Mouse (Mus musculus) kidney, embryonic 14.5 days (tissue): Measurements from ENCODE around the gene Ncdn. TPM values are rescaled to one million over a fixed set of nuclear protein-coding genes. Genes with fewer than 3 reads are reported as not detected.

Experiments
- ATAC-seq: fragments of 200-750 bp; cut with Nextera tagmentation; 2 replicates; pipeline ENCODE4 v1.8.0; 2017; ENCODE audit warnings: moderate number of reproducible peaks, mild to moderate bottlenecking, moderate TSS enrichment, moderate library complexity; ENCODE audit not compliant: low FRiP score, low TSS enrichment
- H3K27ac ChIP-seq: fragments of 300-500 bp; sonication (generic); 2 replicates; pipeline ENCODE4 v1.5.1; 2014; ENCODE audit warnings: low read depth, mild to moderate bottlenecking, low read length, moderate library complexity, mixed read lengths
- H3K27me3 ChIP-seq: fragments of 300-500 bp; sonication (generic); 2 replicates; pipeline ENCODE4 v1.6.1; 2014; ENCODE audit warnings: mild to moderate bottlenecking, low read length; ENCODE audit not compliant: control insufficient read depth, insufficient read depth
- H3K36me3 ChIP-seq: fragments of 300-500 bp; sonication (generic); 2 replicates; pipeline ENCODE4 v1.6.1; 2014; ENCODE audit warnings: low read length, mixed read lengths; ENCODE audit not compliant: control insufficient read depth, insufficient read depth
- H3K4me1 ChIP-seq: fragments of 300-500 bp; sonication (generic); 2 replicates; pipeline ENCODE4 v1.6.1; 2014; ENCODE audit warnings: low read length, mixed read lengths; ENCODE audit not compliant: control insufficient read depth, insufficient read depth
- H3K4me2 ChIP-seq: fragments of 300-500 bp; sonication (generic); replicated peaks from 2 replicates; pipeline ENCODE4 v1.6.1; 2014; ENCODE audit warnings: low read depth, mild to moderate bottlenecking, low read length
- H3K4me3 ChIP-seq: fragments of 300-500 bp; sonication (generic); 2 replicates; pipeline ENCODE4 v1.5.1; 2014; ENCODE audit warnings: mild to moderate bottlenecking, low read length
- H3K9ac ChIP-seq: fragments of 300-500 bp; sonication (generic); 2 replicates; pipeline ENCODE4 v1.6.1; 2014; ENCODE audit warnings: low read depth, mild to moderate bottlenecking, low read length, moderate library complexity
- H3K9me3 ChIP-seq: fragments of 300-500 bp; sonication (generic); 2 replicates; pipeline ENCODE4 v1.6.1; 2016; ENCODE audit warnings: low read length; ENCODE audit not compliant: control insufficient read depth
- WGBS: fragments of 180-500 bp; shearing (Covaris S2); extraction: QIAGEN DNeasy Blood & Tissue Kit; methylation state at CpG from one replicate; pipeline ENCODE4 v1.1.7; 2014; 5-methylcytosine and 5-hydroxymethylcytosine counted together
- polyA plus RNA-seq: library from polyadenylated mRNA; unstranded; fragments of >200 nt; fragmentation: Nextera tagmentation; extraction: Ambion mirVana; gene quantifications from 2 replicates; pipeline ENCODE4 v1.2.1, GENCODE M21; 2014

The Ncdn gene
- 15.0 and 24.7 TPM in 2 replicates for polyA plus RNA-seq

DNA sequence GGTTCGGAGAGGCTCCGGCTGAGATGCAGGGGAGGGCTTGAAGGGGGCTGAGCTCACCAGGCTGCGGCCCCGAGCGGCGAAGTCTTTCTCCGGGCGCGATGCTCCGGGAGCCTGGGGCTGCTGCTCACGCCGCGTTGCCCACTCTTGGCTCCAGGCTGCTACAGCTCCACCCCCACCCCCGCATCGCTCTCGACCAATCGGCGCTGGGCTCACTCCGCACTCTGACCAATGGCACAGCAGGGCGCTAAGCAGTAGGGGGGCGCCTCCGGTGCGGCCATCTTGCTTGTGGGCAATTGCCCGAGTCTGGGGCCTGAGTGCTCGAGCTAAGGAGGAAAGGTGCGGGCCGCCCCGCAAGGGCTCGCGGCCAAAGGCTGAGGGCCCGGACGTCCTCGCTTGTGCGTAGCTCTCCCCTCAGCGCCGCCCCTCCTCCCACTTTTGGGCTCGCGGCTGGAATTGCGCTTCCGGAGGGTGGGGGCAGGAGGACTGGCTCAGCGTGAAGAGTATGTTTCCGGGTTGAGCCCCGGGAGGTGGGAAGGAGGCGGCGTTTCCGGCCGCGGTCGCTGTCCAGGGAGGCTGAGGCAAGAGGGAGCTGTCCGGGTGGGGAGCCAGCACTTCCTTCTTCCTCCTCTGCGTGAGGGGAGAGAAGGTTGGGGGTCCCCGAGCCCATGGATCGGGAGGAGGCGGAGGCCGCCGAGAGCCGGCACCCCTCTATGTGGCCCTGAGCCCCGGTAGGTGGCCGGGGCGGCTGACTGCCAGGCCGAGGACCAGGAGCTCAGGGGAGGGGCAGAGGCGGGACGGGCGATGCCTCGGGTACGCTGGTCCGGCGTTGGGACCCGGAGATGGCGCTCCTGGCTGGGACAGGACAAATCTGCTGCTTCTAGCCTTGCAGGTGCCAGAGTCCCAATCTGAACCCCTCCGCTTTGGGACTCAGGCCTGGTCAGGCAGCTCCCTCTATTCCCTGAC lies at the start of gene Ncdn, which contains the start of gene AU040320:
Gene Ncdn (minus strand): TSS at position 171 of the 963 bp plus-strand sequence.
Gene AU040320 (plus strand): TSS at position 277 of the 963 bp plus-strand sequence.
- Histone ChIP-seq H3K4me1 (peaks cover 6% of the 10 kb centered on the region), H3K36me3 (peaks cover 18% of the 10 kb centered on the region)
- WGBS = under 1% methylated on average over 65 of the region's 71 CpGs

DNA sequence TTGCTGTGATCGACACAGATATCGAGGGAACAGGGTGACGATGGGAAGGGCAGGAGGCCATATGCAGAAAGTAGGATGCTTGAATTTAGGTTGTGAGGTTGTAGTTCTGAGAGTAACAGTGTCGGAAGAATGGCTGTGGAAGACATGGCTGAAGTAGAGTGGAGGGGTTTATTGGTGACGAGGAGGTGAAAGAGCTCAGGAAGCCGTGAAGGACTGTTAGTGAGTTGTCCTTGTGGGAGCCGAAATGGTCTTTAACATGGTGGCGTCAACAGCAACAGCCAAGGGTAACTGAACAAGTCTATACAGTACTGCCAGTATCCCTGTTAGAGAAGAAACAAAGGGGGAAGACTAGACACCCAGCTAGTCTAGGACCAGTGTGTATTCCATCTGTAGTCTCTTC lies 48.9 kb upstream of the Ncdn start:
- ATAC-seq = no peak
- no peaks in the 10 kb centered on the region for H3K27me3 ChIP-seq
- H3K9ac ChIP-seq = no peak overlapping the region
- H3K9me3 ChIP-seq = no peaks in the 10 kb centered on the region
- H3K36me3 ChIP-seq = no peaks in the 10 kb centered on the region
- no peaks in the 10 kb centered on the region for H3K4me1 ChIP-seq
- no peak overlapping the region for H3K4me2 ChIP-seq
- WGBS = 84% methylated on average over 8 of the region's 8 CpGs
- H3K27ac ChIP-seq = no peak overlapping the region
- no peak overlapping the region for H3K4me3 ChIP-seq

More for the DNA sequence above, at the start of gene Ncdn, which contains the start of gene AU040320:
- peak; percentile 98 for ATAC-seq
- no peaks in the 10 kb centered on the region for H3K9me3 ChIP-seq
- H3K9ac ChIP-seq = peak within 1 kb of the TSS; percentile 70
- no peaks in the 10 kb centered on the region for H3K27me3 ChIP-seq
- H3K4me3 ChIP-seq = peak within 1 kb of the TSS; percentile 89
- peak within 1 kb of the TSS; percentile 81 for H3K27ac ChIP-seq
- peak within 1 kb of the TSS; percentile 97 for H3K4me2 ChIP-seq

DNA sequence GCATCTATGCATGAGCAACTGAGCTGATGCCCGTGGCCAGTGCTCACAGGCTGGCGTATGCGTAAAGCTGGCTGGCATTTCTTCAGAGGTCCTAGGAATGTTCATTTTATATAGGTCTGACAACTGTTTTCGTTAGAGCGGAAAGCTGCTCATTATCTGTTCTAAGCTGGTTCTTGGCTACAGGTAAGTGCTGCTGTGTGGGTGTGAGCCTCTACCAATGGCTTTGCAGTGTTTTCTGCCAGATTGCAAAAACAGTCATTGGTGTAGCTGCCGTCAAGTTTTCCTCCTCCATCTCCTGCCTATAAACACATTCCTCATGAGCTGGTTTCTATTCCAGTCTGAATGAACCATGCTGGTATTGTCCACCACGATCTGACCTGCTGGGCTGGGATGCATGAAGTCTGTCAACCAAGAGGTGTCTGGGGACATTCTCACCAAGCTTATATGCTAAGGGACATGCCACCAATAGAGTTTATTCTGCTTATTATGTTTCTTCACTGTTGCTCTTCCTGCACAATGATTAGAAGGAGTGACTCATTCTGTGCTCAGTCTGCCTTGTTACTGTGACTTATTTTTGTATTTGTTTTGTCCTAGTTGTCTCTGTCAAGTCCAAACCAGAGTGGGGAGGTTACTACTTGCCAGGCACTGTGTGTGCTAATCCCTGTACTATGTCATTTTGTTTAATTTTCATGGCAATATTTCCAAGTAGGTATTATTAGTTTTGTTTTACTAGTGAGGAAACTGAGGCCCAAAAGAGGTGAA lies 39.3 kb upstream of the Ncdn start:
- no peak for ATAC-seq
- Histone ChIP-seq H3K27me3 (no peaks in the 10 kb centered on the region), H3K27ac (no peak overlapping the region), H3K4me2 (no peak overlapping the region), H3K9me3 (no peaks in the 10 kb centered on the region; the same call in 1 of the 2 replicates), H3K9ac (no peak overlapping the region), H3K4me3 (no peak overlapping the region), H3K4me1 (no peaks in the 10 kb centered on the region), H3K36me3 (peaks cover 11% of the 10 kb centered on the region)
- 90% methylated on average over 7 of the region's 7 CpGs for whole genome bisulfite sequencing

DNA sequence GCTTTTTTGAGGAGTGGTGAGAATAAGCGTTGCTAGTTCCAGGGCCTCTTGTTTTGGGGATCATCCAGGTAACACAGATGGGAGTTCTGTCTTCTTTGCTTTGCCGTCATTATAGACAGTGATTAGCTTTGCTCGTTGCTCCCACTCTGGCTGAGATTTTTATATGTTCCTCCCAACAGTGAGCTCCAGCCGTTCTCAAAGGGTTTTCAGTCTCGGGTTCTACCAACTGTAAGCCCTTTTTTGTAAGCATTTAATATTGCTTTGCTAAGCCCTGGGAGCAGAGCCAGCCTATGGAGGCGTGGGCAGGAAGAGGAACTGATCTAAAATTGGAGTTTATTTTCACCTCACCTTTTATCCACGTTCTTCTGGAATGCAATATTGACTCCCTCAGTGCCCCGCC lies 29.8 kb upstream of the Ncdn start:
- H3K4me3 ChIP-seq = no peak overlapping the region
- no peak overlapping the region for H3K4me2 ChIP-seq
- no peaks in the 10 kb centered on the region for H3K9me3 ChIP-seq
- WGBS = 81% methylated on average over 8 of the region's 8 CpGs
- no peak overlapping the region for H3K27ac ChIP-seq
- no peaks in the 10 kb centered on the region for H3K36me3 ChIP-seq
- H3K27me3 ChIP-seq = no peaks in the 10 kb centered on the region
- no peak for ATAC-seq
- H3K4me1 ChIP-seq = peaks cover 6% of the 10 kb centered on the region; the same call in 1 of the 2 replicates
- H3K9ac ChIP-seq = no peak overlapping the region

DNA sequence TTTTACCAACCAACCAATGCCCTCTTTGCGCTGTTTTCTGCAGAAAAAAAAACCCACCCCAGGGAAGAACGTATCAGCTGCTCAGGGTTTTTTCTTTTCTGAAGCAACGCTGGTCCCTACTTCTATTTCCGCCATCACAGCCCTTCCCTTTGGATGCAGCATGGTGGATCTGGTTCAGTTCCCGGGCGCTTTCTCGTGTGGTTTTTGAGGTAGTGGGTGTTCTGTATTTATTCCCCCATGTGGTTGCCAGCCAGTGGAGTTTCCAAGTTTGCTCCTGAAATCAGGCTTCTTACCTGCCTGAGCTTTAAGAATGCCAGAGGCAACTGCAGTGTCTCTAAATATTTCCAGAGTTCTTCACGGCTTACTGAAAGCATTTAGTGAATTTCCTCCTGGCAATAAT lies 29.3 kb upstream of the Ncdn start:
- H3K9ac ChIP-seq = no peak overlapping the region
- no peaks in the 10 kb centered on the region for H3K36me3 ChIP-seq
- ATAC-seq = no peak
- 85% methylated on average over 8 of the region's 8 CpGs for WGBS
- no peak overlapping the region for H3K27ac ChIP-seq
- no peak overlapping the region for H3K4me2 ChIP-seq
- H3K27me3 ChIP-seq = no peaks in the 10 kb centered on the region
- no peak overlapping the region for H3K4me3 ChIP-seq
- peaks cover 6% of the 10 kb centered on the region; the same call in 1 of the 2 replicates for H3K4me1 ChIP-seq
- H3K9me3 ChIP-seq = no peaks in the 10 kb centered on the region

DNA sequence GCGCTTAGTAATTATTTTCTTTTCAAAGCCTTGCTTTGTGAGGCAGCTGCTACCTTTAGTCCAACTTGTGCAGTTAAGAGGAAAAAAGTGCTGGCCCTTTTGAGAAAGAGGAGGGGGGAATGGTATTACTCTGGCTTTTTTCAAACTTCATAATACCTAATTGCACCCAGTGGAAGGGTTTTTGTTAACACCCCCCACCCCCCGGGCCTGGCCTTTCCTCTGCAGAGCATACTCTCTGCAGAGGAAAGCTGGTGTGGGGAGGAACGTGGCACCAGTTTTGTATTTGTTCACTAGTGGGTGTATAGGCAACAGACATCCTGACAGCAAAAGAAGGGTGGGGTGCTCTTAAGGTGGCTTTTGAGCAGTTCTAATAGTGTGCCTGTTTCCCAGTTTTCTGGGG lies 28.6 kb upstream of the Ncdn start:
- Histone ChIP-seq H3K9ac (no peak overlapping the region), H3K9me3 (no peaks in the 10 kb centered on the region), H3K27ac (no peak overlapping the region), H3K4me1 (peaks cover 6% of the 10 kb centered on the region; the same call in 1 of the 2 replicates), H3K4me3 (no peak overlapping the region), H3K36me3 (no peaks in the 10 kb centered on the region), H3K27me3 (no peaks in the 10 kb centered on the region), H3K4me2 (no peak overlapping the region)
- no peak for ATAC-seq
- WGBS = 69% methylated on average over 3 of the region's 3 CpGs

DNA sequence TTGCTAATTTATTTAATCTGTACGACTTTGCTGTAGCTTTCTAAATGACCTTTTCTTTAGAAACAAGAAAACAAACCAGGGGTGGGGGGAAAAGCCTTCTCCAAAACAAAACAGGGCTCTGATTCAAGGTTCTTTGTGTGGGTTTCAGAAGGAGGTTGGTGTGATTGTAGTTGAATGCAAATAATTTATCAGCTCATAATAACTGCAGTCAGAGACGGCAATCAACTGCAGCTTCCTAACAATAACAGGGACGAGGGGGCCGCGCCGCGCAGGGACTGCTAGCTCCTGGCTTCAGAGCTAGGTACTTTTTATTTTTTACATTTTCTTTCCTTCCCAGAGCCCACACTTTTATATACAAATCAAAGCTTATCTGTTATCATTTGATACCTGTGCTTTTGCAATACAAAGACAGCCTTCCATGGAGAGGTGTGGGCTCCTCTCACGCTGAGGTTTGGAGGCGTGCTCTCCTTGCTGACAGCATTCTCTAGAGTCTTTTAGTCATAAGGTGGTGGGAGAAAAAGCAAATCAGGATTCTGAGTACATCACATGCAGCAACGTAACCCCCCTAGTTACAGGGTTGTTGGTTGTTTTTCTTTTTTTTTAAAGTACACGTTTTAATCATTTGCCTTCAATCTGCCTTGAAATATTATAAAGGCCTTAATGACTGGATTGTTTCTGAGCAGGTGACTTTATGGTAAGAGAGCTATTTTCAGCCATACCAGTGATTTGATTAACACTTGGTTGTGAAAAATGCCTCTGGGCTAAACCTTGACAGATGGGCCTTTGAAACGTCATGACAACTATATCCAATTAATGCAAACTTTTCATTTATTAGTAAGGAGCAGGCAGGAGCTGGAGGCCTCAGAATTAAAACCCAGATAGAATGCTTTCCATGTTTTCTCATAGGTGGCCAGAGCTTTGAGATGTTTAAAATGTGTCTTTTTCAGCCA lies 26.9 kb upstream of the Ncdn start:
- Histone ChIP-seq H3K9ac (no peak overlapping the region), H3K4me2 (no peak overlapping the region), H3K4me3 (no peak overlapping the region), H3K27ac (no peak overlapping the region), H3K9me3 (no peaks in the 10 kb centered on the region), H3K27me3 (no peaks in the 10 kb centered on the region), H3K36me3 (no peaks in the 10 kb centered on the region), H3K4me1 (peaks cover 6% of the 10 kb centered on the region; the same call in 1 of the 2 replicates)
- WGBS = 55% methylated on average over 12 of the region's 12 CpGs
- no peak for ATAC-seq

GRCm38 (mm10) chr4:126779148-126779581 lies 25.9 kb upstream of the Ncdn start:
- Histone ChIP-seq H3K27me3 (no peaks in the 10 kb centered on the region), H3K4me3 (no peak overlapping the region), H3K4me2 (no peak overlapping the region), H3K27ac (no peak overlapping the region), H3K4me1 (peaks cover 6% of the 10 kb centered on the region; the same call in 1 of the 2 replicates), H3K9ac (no peak overlapping the region), H3K9me3 (no peaks in the 10 kb centered on the region), H3K36me3 (no peaks in the 10 kb centered on the region)
- no peak for ATAC-seq
- 41% methylated on average over 8 of the region's 8 CpGs for WGBS
